Mouse (Mus musculus) kidney, postnatal 0 days (tissue): ENCODE results near the gene Rai1. TPM values are rescaled to one million over a fixed set of nuclear protein-coding genes. Genes with fewer than 3 reads are reported as not detected.

Experiments used
- ATAC-seq: fragments of 200-750 bp; cut with Nextera tagmentation; replicated peaks from 2 replicates; pipeline ENCODE4 v1.8.0; 2017; ENCODE audit warnings: low read depth, moderate number of reproducible peaks, moderate TSS enrichment, moderate library complexity; ENCODE audit not compliant: low FRiP score
- DNase-seq: peaks from one replicate; pipeline ENCODE4 v3.0.0-alpha.2; 2016; ENCODE audit warnings: low spot score
- H3K27ac ChIP-seq: fragments of 300-500 bp; sonication (generic); 2 replicates; pipeline ENCODE4 v1.5.1; 2014; ENCODE audit warnings: mild to moderate bottlenecking
- H3K27me3 ChIP-seq: fragments of 300-500 bp; sonication (generic); 2 replicates; pipeline ENCODE4 v1.6.1; 2014; ENCODE audit warnings: low read length, mixed read lengths; ENCODE audit not compliant: insufficient read depth
- H3K36me3 ChIP-seq: fragments of 300-500 bp; sonication (generic); 2 replicates; pipeline ENCODE4 v1.6.1; 2014; ENCODE audit warnings: low read length, mixed read lengths; ENCODE audit not compliant: insufficient read depth
- H3K4me1 ChIP-seq: fragments of 300-500 bp; sonication (generic); replicated peaks from 2 replicates; pipeline ENCODE4 v1.6.1; 2014; ENCODE audit warnings: antibody characterized with exemption, low read length, mixed read lengths; ENCODE audit not compliant: insufficient read depth
- H3K4me2 ChIP-seq: fragments of 300-500 bp; sonication (generic); 2 replicates; pipeline ENCODE4 v1.6.1; 2014; ENCODE audit warnings: mild to moderate bottlenecking, low read length, moderate library complexity, mixed read lengths
- H3K4me3 ChIP-seq: fragments of 300-500 bp; sonication (generic); replicated peaks from 2 replicates; pipeline ENCODE4 v1.5.1; 2014; ENCODE audit warnings: low read depth, low read length
- H3K9ac ChIP-seq: fragments of 300-500 bp; sonication (generic); 2 replicates; pipeline ENCODE4 v1.6.1; 2014; ENCODE audit warnings: low read depth, low read length
- H3K9me3 ChIP-seq: fragments of 300-500 bp; sonication (generic); replicated peaks from 2 replicates; pipeline ENCODE4 v1.6.1; 2016; ENCODE audit warnings: low read length, inconsistent platforms, mixed read lengths
- CTCF ChIP-seq: IDR thresholded peaks from 2 replicates; pipeline ENCODE4 v1.5.1; 2016; ENCODE audit warnings: antibody characterized with exemption, low read depth, mild to moderate bottlenecking, moderate library complexity
- WGBS: fragments of 180-500 bp; shearing (Covaris S2); extraction: QIAGEN DNeasy Blood & Tissue Kit; methylation state at CpG from one replicate; pipeline ENCODE4 v1.1.7; 2014; 5-methylcytosine and 5-hydroxymethylcytosine counted together
- polyA plus RNA-seq: library from polyadenylated mRNA; unstranded; fragments of >200 nt; fragmentation: Nextera tagmentation; extraction: Ambion mirVana; gene quantifications from 2 replicates; pipeline ENCODE4 v1.2.1, GENCODE M21; 2015

The Rai1 gene
- polyA plus RNA-seq, 1 experiment from 2014 or later, result 15.2 TPM

- no peak for TF ChIP-seq CTCF
- no peak for ATAC-seq
- H3K27ac ChIP-seq, result no peak overlapping the region
Measured at GRCm38 (mm10) chr11:60102664-60103063, 2.1 kb upstream of the Rai1 start.

GRCm38 (mm10) chr11:60103567-60103966, 1.2 kb upstream of the Rai1 start:
- H3K9me3 ChIP-seq, result no peaks in the 10 kb centered on the region
- ATAC-seq, result no peak

More at GRCm38 (mm10) chr11:60102664-60103063, 2.1 kb upstream of the Rai1 start:
- DNase-seq, result peak; percentile 53
- 66% methylated on average over 6 of the region's 6 CpGs for WGBS
- Histone ChIP-seq H3K9me3 (no peaks in the 10 kb centered on the region), H3K4me1 (peaks cover 12% of the 10 kb centered on the region), H3K36me3 (no peaks in the 10 kb centered on the region), H3K27me3 (no peaks in the 10 kb centered on the region), H3K4me2 (no peak overlapping the region), H3K4me3 (no peak overlapping the region), H3K9ac (no peak overlapping the region)

GRCm38 (mm10) chr11:60105593-60106542, 1.1 kb downstream of the Rai1 start:
- peak; percentile 68 for DNase-seq
- WGBS, result under 1% methylated on average over 83 of the region's 88 CpGs
- H3K27me3 ChIP-seq, result no peaks in the 10 kb centered on the region
- no peaks in the 10 kb centered on the region for H3K9me3 ChIP-seq
- peak overlapping the region; percentile 97 for H3K9ac ChIP-seq
- H3K4me1 ChIP-seq, result peaks cover 35% of the 10 kb centered on the region
- H3K4me2 ChIP-seq, result peak overlapping the region; percentile 77
- no peak for TF ChIP-seq CTCF
- ATAC-seq, result peak; percentile 39
- H3K4me3 ChIP-seq, result peak overlapping the region; percentile 91
- H3K36me3 ChIP-seq, result no peaks in the 10 kb centered on the region
- H3K27ac ChIP-seq, result peak overlapping the region; percentile 93

More at GRCm38 (mm10) chr11:60103567-60103966, 1.2 kb upstream of the Rai1 start:
- no peak overlapping the region for H3K27ac ChIP-seq
- no peak overlapping the region for H3K4me3 ChIP-seq
- H3K4me2 ChIP-seq, result no peak overlapping the region
- 93% methylated on average over 7 of the region's 7 CpGs for WGBS
- DNase-seq, result no peak
- peaks cover 21% of the 10 kb centered on the region for H3K4me1 ChIP-seq
- no peaks in the 10 kb centered on the region for H3K27me3 ChIP-seq
- no peaks in the 10 kb centered on the region for H3K36me3 ChIP-seq
- TF ChIP-seq CTCF, result no peak
- no peak overlapping the region for H3K9ac ChIP-seq

GRCm38 (mm10) chr11:60106543-60107110, 1.8 kb downstream of the Rai1 start:
- DNase-seq, result peak; percentile 78
- H3K27me3 ChIP-seq, result no peaks in the 10 kb centered on the region
- no peak for TF ChIP-seq CTCF
- no peaks in the 10 kb centered on the region for H3K9me3 ChIP-seq
- H3K27ac ChIP-seq, result peak overlapping the region; percentile 93
- no peaks in the 10 kb centered on the region for H3K36me3 ChIP-seq
- H3K4me2 ChIP-seq, result peak overlapping the region; percentile 77
- 3% methylated on average over 14 of the region's 14 CpGs for WGBS
- peak; percentile 27 for ATAC-seq
- peak overlapping the region; percentile 97 for H3K9ac ChIP-seq
- H3K4me1 ChIP-seq, result peaks cover 42% of the 10 kb centered on the region
- H3K4me3 ChIP-seq, result peak overlapping the region; percentile 91

GRCm38 (mm10) chr11:60107449-60107848, 2.6 kb downstream of the Rai1 start:
- peak overlapping the region; percentile 93 for H3K27ac ChIP-seq
- no peaks in the 10 kb centered on the region for H3K27me3 ChIP-seq
- DNase-seq (no peak), ATAC-seq (no peak)
- no peaks in the 10 kb centered on the region for H3K36me3 ChIP-seq
- no peak overlapping the region for H3K9ac ChIP-seq
- no peak overlapping the region for H3K4me3 ChIP-seq
- H3K4me1 ChIP-seq, result peaks cover 46% of the 10 kb centered on the region
- H3K9me3 ChIP-seq, result no peaks in the 10 kb centered on the region
- H3K4me2 ChIP-seq, result peak overlapping the region; percentile 77; the same call in 1 of the 2 replicates
- no peak for TF ChIP-seq CTCF
- WGBS, result 74% methylated on average over 3 of the region's 3 CpGs

- Histone ChIP-seq H3K4me3 (no peak overlapping the region), H3K36me3 (no peaks in the 10 kb centered on the region), H3K9ac (no peak overlapping the region), H3K9me3 (no peaks in the 10 kb centered on the region), H3K4me1 (peaks cover 58% of the 10 kb centered on the region), H3K4me2 (no peak overlapping the region), H3K27ac (peak overlapping the region; percentile 93), H3K27me3 (no peaks in the 10 kb centered on the region)
- peak; percentile 51 for DNase-seq
- ATAC-seq, result no peak; the same call in 1 of the 2 replicates
- WGBS, result 14% methylated on average over 5 of the region's 5 CpGs
- no peak for TF ChIP-seq CTCF
Measured at GRCm38 (mm10) chr11:60108631-60109172, 3.9 kb downstream of the Rai1 start.
